Mouse (Mus musculus): ENCODE data around the gene Slit1. TPM values are rescaled to one million over a fixed set of nuclear protein-coding genes. Genes with fewer than 3 reads are reported as not detected.

Slit1 gene
- polyA plus RNA-seq, 1 experiment from 2014 or later, result 14.4 TPM

GRCm38 (mm10) chr19:41716233-41717218 lies 26.9 kb downstream of the Slit1 start:
- H3K9me3 ChIP-seq (replicated peaks), result no peaks in the 10 kb centered on the region
- no peak overlapping the region for H3K9ac ChIP-seq
- ATAC-seq, result peak; percentile 29; the same call in 1 of the 2 replicates
- H3K36me3 ChIP-seq (ENCODE audit: poor library complexity, severe bottlenecking), result 0 out of 2 replicates have a peak, but pooled peaks cover 5% of the 10 kb centered on the region
- no peak overlapping the region for H3K4me2 ChIP-seq
- no peak overlapping the region for H3K4me3 ChIP-seq
- H3K27me3 ChIP-seq, result peaks cover 11% of the 10 kb centered on the region; the same call in 1 of the 2 replicates
- H3K4me1 ChIP-seq, result peaks cover 49% of the 10 kb centered on the region
- 25% methylated on average over 19 of the region's 19 CpGs for WGBS
- no peak overlapping the region; the same call in 1 of the 2 replicates for H3K27ac ChIP-seq

- ATAC-seq, result no peak
- Histone ChIP-seq H3K4me3 (no peak overlapping the region), H3K36me3 (ENCODE audit: poor library complexity, severe bottlenecking) (0 out of 2 replicates have a peak, but pooled peaks cover 5% of the 10 kb centered on the region), H3K9me3 (replicated peaks) (no peaks in the 10 kb centered on the region), H3K27ac (no peak overlapping the region), H3K9ac (no peak overlapping the region), H3K4me1 (peaks cover 51% of the 10 kb centered on the region), H3K4me2 (no peak overlapping the region), H3K27me3 (peaks cover 11% of the 10 kb centered on the region; the same call in 1 of the 2 replicates)
- WGBS, result 45% methylated on average over 9 of the region's 9 CpGs
Measured at GRCm38 (mm10) chr19:41714431-41714917, 29.0 kb downstream of the Slit1 start.

- H3K4me2 ChIP-seq, result no peak overlapping the region
- no peak overlapping the region for H3K9ac ChIP-seq
- no peak overlapping the region for H3K4me3 ChIP-seq
- no peak for ATAC-seq
- H3K27me3 ChIP-seq, result peaks cover 11% of the 10 kb centered on the region; the same call in 1 of the 2 replicates
- H3K4me1 ChIP-seq, result peaks cover 38% of the 10 kb centered on the region
- WGBS, result 85% methylated on average over 8 of the region's 8 CpGs
- peak overlapping the region; percentile 2; the same call in 1 of the 2 replicates for H3K27ac ChIP-seq
- no peaks in the 10 kb centered on the region for H3K36me3 ChIP-seq (ENCODE audit: poor library complexity, severe bottlenecking)
- no peaks in the 10 kb centered on the region for H3K9me3 ChIP-seq (replicated peaks)
Measured at GRCm38 (mm10) chr19:41712829-41713228, 30.6 kb downstream of the Slit1 start.

- Histone ChIP-seq H3K27ac (no peak overlapping the region), H3K4me3 (no peak overlapping the region), H3K36me3 (ENCODE audit: poor library complexity, severe bottlenecking) (no peaks in the 10 kb centered on the region), H3K9me3 (replicated peaks) (no peaks in the 10 kb centered on the region), H3K9ac (no peak overlapping the region), H3K4me1 (peaks cover 38% of the 10 kb centered on the region), H3K27me3 (peaks cover 5% of the 10 kb centered on the region; the same call in 1 of the 2 replicates), H3K4me2 (no peak overlapping the region)
- no peak for ATAC-seq
- WGBS, result 89% methylated on average over 9 of the region's 9 CpGs
Measured at GRCm38 (mm10) chr19:41711665-41712064, 31.8 kb downstream of the Slit1 start.

DNA sequence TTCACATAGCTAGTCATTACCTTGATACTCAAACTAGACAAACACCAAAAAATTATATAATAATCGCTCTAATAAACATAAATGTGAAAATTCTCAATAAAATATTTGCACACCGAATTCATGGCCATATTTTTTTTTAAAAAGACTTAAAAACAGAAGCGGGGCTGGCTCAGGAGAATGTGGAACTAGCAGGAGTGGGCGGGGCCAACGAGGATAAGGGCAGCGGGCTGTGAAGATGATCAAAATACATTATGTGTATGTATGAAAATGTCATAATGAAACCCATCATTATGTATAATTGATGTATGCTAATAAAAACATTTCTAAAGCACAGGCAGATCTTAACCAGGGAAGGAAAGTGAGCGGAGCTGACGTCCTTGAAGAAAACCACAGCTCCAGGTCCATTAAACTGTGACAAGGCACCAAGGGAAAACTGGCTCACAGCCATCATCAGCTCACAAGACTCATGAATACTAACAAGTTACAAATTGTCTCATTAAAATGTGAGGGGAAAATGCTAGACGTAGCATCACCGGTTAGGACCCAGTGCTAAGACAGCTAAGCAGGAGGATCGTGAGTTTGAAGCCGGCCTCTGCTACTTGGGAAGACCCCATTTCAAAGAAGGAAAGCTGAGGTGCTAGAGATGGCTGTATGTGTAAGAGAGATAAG lies 33.8 kb downstream of the Slit1 start:
- no peak overlapping the region for H3K9ac ChIP-seq
- 58% methylated on average over 12 of the region's 12 CpGs for WGBS
- no peak overlapping the region for H3K4me3 ChIP-seq
- H3K27ac ChIP-seq, result 0 out of 2 replicates have a peak overlapping the region, but pooled peaks have one; percentile 15
- H3K9me3 ChIP-seq (replicated peaks), result no peaks in the 10 kb centered on the region
- no peaks in the 10 kb centered on the region for H3K27me3 ChIP-seq
- peaks cover 37% of the 10 kb centered on the region for H3K4me1 ChIP-seq
- no peak overlapping the region for H3K4me2 ChIP-seq
- H3K36me3 ChIP-seq (ENCODE audit: poor library complexity, severe bottlenecking), result no peaks in the 10 kb centered on the region; the same call in 1 of the 2 replicates
- ATAC-seq, result peak; percentile 79

DNA sequence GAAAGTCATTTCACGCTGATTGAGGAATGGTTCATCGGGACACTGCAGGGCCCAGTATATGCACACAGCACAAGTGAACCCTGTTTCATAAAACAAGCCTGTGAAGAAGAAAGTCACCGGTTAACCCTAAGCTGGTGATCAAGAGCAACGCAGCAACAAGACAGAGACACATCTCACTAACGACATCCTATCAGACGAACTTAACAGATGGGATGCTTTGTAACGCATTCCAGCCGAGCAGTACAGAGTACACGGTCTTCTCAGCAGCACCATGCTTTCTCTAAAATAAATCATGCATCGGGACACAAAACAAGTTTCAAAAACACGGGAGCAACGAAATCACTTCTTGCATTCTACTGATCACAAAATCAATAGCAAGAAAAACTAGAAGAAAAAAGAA lies 35.6 kb downstream of the Slit1 start:
- Histone ChIP-seq H3K9ac (no peak overlapping the region), H3K4me1 (peaks cover 33% of the 10 kb centered on the region)
- 51% methylated on average over 12 of the region's 12 CpGs for WGBS

DNA sequence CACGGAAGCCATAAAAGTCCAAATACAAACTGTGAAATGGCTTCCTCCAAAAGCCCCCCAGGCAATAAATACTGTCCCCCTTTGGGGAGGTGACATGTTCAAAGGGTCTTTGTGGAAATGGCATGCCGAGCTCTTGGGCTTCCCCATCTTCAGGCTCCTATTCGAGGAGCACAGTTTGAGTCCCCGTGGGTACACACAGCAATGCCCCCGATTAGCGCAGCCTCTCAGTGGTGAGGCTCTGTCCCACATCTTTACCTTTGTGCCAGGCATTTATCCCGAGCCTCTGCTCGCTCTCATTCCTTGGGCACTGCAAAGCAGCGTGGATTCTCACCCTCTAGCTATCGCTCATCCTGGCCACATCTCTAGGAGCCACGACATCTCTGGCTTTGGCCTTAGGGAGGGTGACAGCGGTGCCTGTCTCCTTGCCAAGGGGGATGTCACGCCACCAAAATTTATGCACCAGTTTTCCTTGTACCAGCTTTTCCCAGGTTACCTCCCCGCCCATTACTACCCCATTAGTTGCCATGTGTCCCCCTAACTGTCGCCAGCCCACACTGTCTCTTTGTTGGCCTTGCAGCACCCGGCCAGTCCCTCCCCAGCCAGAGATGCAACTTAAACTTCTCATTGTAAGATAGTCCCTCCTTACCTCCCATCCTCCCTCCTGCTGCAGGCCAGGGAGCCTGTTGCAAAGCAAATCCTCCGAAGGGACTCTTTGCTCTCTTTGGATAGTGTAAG lies 37.2 kb downstream of the Slit1 start:
- Histone ChIP-seq H3K27ac (no peak overlapping the region), H3K9me3 (replicated peaks) (no peaks in the 10 kb centered on the region), H3K9ac (no peak overlapping the region), H3K4me2 (no peak overlapping the region), H3K4me1 (peaks cover 33% of the 10 kb centered on the region), H3K27me3 (no peaks in the 10 kb centered on the region), H3K36me3 (ENCODE audit: poor library complexity, severe bottlenecking) (no peaks in the 10 kb centered on the region; the same call in 1 of the 2 replicates), H3K4me3 (no peak overlapping the region)
- 67% methylated on average over 17 of the region's 17 CpGs for WGBS
- no peak for ATAC-seq

More for the DNA sequence above, 35.6 kb downstream of the Slit1 start:
- Histone ChIP-seq H3K9me3 (replicated peaks) (no peaks in the 10 kb centered on the region), H3K27me3 (no peaks in the 10 kb centered on the region), H3K36me3 (ENCODE audit: poor library complexity, severe bottlenecking) (no peaks in the 10 kb centered on the region; the same call in 1 of the 2 replicates), H3K27ac (peak overlapping the region; percentile 26; the same call in 1 of the 2 replicates), H3K4me3 (no peak overlapping the region), H3K4me2 (no peak overlapping the region)
- ATAC-seq, result no peak

DNA sequence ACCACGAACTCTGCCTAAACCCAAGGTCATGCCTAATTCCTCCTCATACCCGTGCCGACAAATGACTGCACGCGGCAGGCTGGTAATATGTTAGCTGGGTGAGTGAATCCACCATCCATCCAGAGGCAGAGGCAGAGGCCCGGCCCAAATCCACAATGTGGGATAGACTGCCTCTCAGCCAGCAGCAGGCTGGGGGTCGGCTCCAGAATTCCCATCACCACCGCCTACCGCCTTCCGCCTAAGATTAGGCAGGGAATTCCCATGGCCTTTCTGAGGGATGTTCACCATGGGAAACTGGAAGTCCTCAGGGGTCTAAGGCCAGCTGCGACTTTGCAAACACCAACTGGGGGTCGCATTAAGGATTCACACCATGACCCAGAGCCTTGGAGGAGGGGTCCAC lies 38.0 kb downstream of the Slit1 start:
- Histone ChIP-seq H3K4me3 (no peak overlapping the region), H3K27ac (no peak overlapping the region), H3K27me3 (no peaks in the 10 kb centered on the region), H3K4me2 (no peak overlapping the region), H3K4me1 (peaks cover 35% of the 10 kb centered on the region), H3K9me3 (replicated peaks) (no peaks in the 10 kb centered on the region), H3K9ac (no peak overlapping the region), H3K36me3 (ENCODE audit: poor library complexity, severe bottlenecking) (no peaks in the 10 kb centered on the region; the same call in 1 of the 2 replicates)
- ATAC-seq, result no peak
- 50% methylated on average over 12 of the region's 12 CpGs for WGBS

GRCm38 (mm10) chr19:41702638-41703037 lies 40.8 kb downstream of the Slit1 start:
- Histone ChIP-seq H3K36me3 (ENCODE audit: poor library complexity, severe bottlenecking) (no peaks in the 10 kb centered on the region; the same call in 1 of the 2 replicates), H3K4me2 (no peak overlapping the region), H3K4me3 (no peak overlapping the region), H3K4me1 (peaks cover 50% of the 10 kb centered on the region), H3K27ac (no peak overlapping the region), H3K9me3 (replicated peaks) (no peaks in the 10 kb centered on the region), H3K9ac (no peak overlapping the region), H3K27me3 (no peaks in the 10 kb centered on the region)
- ATAC-seq, result no peak
- WGBS, result 64% methylated on average over 6 of the region's 6 CpGs

DNA sequence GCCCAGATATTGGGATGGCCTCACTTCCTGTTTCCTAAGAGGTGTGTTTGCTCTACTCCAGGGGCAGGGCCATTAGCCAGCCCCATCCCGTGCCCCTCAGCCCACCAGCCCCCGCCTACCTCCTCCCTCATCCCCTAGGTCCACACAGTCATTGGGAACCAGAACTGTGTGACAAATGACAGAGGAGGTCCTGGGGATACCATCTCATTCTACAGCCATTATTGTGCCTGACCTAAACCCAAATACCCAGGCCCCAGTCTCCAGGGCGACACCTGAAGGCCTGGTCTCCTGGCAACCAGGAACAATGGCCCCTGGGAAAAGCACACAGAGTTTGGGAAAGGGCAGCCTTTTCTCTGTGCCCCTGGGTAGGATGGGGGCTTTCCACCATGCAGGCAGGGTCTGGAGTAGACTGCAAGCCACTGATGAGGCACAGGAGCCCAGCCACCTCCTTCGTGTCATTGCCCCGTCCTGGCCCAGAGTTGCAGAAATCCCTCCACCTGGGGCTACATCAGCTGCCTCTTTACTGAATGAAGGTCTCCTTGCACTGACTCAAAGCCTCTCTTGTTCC lies 44.5 kb downstream of the Slit1 start:
- Histone ChIP-seq H3K9ac (no peak overlapping the region), H3K27ac (no peak overlapping the region), H3K4me2 (no peak overlapping the region), H3K9me3 (replicated peaks) (no peaks in the 10 kb centered on the region), H3K4me3 (no peak overlapping the region), H3K36me3 (ENCODE audit: poor library complexity, severe bottlenecking) (no peaks in the 10 kb centered on the region), H3K4me1 (peaks cover 60% of the 10 kb centered on the region), H3K27me3 (no peaks in the 10 kb centered on the region)
- WGBS, result 20% methylated on average over 5 of the region's 5 CpGs
- no peak for ATAC-seq
